Mouse (Mus musculus): ENCODE data around the gene Sh2d1a. TPM values are rescaled to one million over a fixed set of nuclear protein-coding genes. Genes with fewer than 3 reads are reported as not detected.

Gene Sh2d1a
- not detected for polyA plus RNA-seq (2014; fragmentation: Illumina TruSeq; extraction: RNeasy Lipid Tissue Mini Kit (QIAGEN cat#74804); ENCODE audit: low read depth, low replicate concordance)

GRCm38 (mm10) chrX:42502291-42503043 is at the start of gene Sh2d1a:
Gene Sh2d1a (plus strand): TSS chrX:42502453.

GRCm38 (mm10) chrX:42489446-42489845 is 12.8 kb upstream of the Sh2d1a start, which contains the start of gene Tex13c2:
Gene Tex13c2 (plus strand): TSS chrX:42489691.

Other genes with a start within 250 kb of the Sh2d1a start
- gene Tex13c2, start 12.8 kb upstream of the Sh2d1a start, polyA plus RNA-seq (2014; fragmentation: Illumina TruSeq; extraction: RNeasy Lipid Tissue Mini Kit (QIAGEN cat#74804); ENCODE audit: low read depth, low replicate concordance), result not detected

All from liver, adult 10 weeks (tissue).